Mouse (Mus musculus): ENCODE measurements around the gene Klra7. TPM values are rescaled to one million over a fixed set of nuclear protein-coding genes. Genes with fewer than 3 reads are reported as not detected.

The Klra7 gene
- not detected for polyA plus RNA-seq (2014; fragmentation: Illumina TruSeq; extraction: RNeasy Lipid Tissue Mini Kit (QIAGEN cat#74804); ENCODE audit: low read depth, low replicate concordance)

DNA sequence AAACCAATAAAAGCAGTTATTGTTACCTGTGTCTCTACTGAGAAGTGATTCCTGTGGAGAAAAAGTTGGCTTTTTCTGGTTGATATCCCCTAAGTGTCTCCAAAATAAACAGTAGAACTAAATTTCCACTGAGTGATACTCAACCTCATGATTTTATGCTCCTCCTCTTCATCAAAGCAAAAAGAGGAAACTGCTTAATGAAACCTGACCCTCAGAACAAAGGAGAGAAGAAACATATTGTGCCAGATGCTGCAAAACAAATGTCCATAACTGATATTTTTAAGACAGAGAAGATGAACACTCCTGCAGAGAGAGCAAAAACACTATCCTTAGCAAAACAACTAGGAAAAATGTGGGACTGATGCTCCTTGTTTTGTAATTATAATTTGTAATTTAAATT is at the start of gene Klra7:
TSS of gene Klra7 (minus strand) at position 101 of the 400 bp plus-strand sequence.

DNA sequence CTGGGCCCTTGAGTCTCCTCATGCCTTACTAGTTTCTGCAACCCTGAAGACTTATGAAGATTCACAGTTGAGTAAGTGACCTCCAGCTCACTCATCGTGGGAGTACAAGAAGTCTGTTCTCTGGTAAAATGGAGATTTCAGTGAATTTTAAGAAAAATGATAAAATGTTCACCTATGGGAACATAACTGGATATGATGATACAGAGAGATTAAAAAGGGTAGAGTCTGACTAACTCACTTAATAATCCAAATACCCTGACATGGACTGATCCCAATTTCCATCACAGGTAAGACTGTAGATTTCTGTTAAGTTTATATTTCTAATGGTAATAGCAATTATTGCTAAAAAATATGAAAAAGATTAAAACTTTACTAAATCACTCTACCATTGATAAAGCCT is 48.7 kb upstream of the Klra7 start, which contains the start of gene Klra10:
TSS of gene Klra10 (minus strand) at position 101 of the 400 bp plus-strand sequence.

DNA sequence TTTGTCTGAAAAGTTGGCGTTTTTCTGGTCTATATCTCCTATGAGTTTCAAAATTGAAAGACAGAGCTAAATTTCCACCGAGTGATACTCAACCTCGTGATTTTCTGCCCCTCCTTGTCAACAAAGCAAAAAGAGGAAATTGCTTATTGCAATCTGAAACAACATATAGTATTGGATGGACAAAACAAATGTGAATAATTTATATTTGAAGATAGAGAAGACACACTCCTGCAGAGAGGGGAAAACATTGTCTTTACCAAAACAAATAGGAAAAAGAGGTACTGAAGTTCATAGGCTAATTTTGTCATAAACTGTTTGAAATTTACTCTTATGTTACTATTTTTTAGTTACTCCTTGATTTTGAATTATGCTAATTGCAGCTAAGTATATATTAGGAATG is 40.1 kb downstream of the Klra7 start, which contains the start of gene Klra9:
TSS of gene Klra9 (minus strand) at position 101 of the 400 bp plus-strand sequence.

Other genes starting within 250 kb of the Klra7 start
- not detected for gene Klra6, start 206.4 kb downstream of the Klra7 start, polyA plus RNA-seq (2014; fragmentation: Illumina TruSeq; extraction: RNeasy Lipid Tissue Mini Kit (QIAGEN cat#74804); ENCODE audit: low read depth, low replicate concordance)
- 0.22 TPM for gene Klra4, start 166.1 kb downstream of the Klra7 start, polyA plus RNA-seq (2014; fragmentation: Illumina TruSeq; extraction: RNeasy Lipid Tissue Mini Kit (QIAGEN cat#74804); ENCODE audit: low read depth, low replicate concordance)
- gene Klra8, start 103.4 kb downstream of the Klra7 start, polyA plus RNA-seq (2014; fragmentation: Illumina TruSeq; extraction: RNeasy Lipid Tissue Mini Kit (QIAGEN cat#74804); ENCODE audit: low read depth, low replicate concordance), result 0.97 TPM
- gene Klra9, start 40.2 kb downstream of the Klra7 start, polyA plus RNA-seq (2014; fragmentation: Illumina TruSeq; extraction: RNeasy Lipid Tissue Mini Kit (QIAGEN cat#74804); ENCODE audit: low read depth, low replicate concordance), result 1.8 TPM
- not detected for gene Klra10, start 48.6 kb upstream of the Klra7 start, polyA plus RNA-seq (2014; fragmentation: Illumina TruSeq; extraction: RNeasy Lipid Tissue Mini Kit (QIAGEN cat#74804); ENCODE audit: low read depth, low replicate concordance)
- not detected for gene Klra3, start 104.3 kb upstream of the Klra7 start, polyA plus RNA-seq (2014; fragmentation: Illumina TruSeq; extraction: RNeasy Lipid Tissue Mini Kit (QIAGEN cat#74804); ENCODE audit: low read depth, low replicate concordance)
- gene Klra1, start 153.6 kb upstream of the Klra7 start, polyA plus RNA-seq (2014; fragmentation: Illumina TruSeq; extraction: RNeasy Lipid Tissue Mini Kit (QIAGEN cat#74804); ENCODE audit: low read depth, low replicate concordance), result not detected